Comparison of ENCODE assay signal across 21 mouse cellular contexts in the genomic region with DNA sequence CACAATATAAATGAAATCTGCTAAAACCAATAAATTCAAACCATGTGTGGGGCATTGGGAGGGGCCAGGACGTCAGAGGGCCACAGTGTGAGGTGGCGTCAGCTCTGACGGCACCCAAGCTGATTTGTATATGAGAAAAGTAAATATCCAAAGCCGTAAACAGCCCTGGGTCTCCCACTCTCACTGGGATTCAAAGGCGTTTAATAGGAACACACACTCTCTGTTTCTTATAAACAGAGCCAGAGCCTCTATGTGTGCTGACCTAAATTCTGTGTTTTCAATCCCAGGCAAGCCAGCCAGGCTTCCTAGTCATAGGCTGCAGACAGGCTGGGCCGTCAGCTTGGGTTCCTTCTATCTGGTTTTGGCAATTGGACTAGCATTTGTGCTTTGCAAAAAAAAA. TPM values are rescaled to one million over a fixed set of nuclear protein-coding genes. Genes with fewer than 3 reads are reported as not detected.
DNase-seq lines count a peak whose midpoint lies in the region; ATAC-seq and TF ChIP-seq lines count a peak whose summit lies in the region.
"Had no signal": no experiment of that assay in that cellular context is flagged by ENCODE, and none has a peak within 500 bp of the region (broad histone marks: within the 10 kb centered on the region; RNA-seq: fewer than 3 reads in every experiment).

No protein-coding gene starts in this region.

- no peaks in the 10 kb centered on the region for H3K4me1 ChIP-seq in lung, embryonic 14.5 days (ENCODE audit: insufficient read depth)
- H3K4me1 ChIP-seq in embryonic facial prominence, embryonic 13.5 days: peaks cover 14% of the 10 kb centered on the region
- H3K4me1 ChIP-seq: midbrain, embryonic 12.5 days; neural tube, embryonic 15.5 days had no signal

- H3K27ac ChIP-seq in lung, embryonic 14.5 days (ENCODE audit: low read depth): no peak overlapping the region
- H3K27ac ChIP-seq in embryonic facial prominence, embryonic 13.5 days: no peak overlapping the region
- H3K27ac ChIP-seq: embryonic facial prominence, embryonic 12.5 days; heart, embryonic 10.5 days; hindbrain, embryonic 14.5 days; midbrain, embryonic 12.5 days; neural tube, embryonic 15.5 days had no signal

- H3K27me3 ChIP-seq in lung, embryonic 14.5 days (ENCODE audit: insufficient read depth, low read length): no peaks in the 10 kb centered on the region
- 0 out of 2 replicates have a peak, but pooled peaks cover 7% of the 10 kb centered on the region for H3K27me3 ChIP-seq in embryonic facial prominence, embryonic 13.5 days
- H3K27me3 ChIP-seq: embryonic facial prominence, embryonic 12.5 days; midbrain, embryonic 12.5 days; neural tube, embryonic 15.5 days had no signal

- DNase-seq in frontal cortex, postnatal 36 days (ENCODE audit: low spot score in 2 of 2): no peak
- DNase-seq in lung, embryonic 14.5 days: peak; percentile 28
- DNase-seq in lung, adult 18-20 months: no peak
- DNase-seq in lung, postnatal 36 days: peak; percentile 7
- no peak for DNase-seq in left cerebral cortex, postnatal 14 days (ENCODE audit: low spot score in 2 of 2)
- DNase-seq: adrenal gland, postnatal 25 days; cerebellum, adult 9-10 months; heart, postnatal 4 days; kidney, adult 8-10 months; kidney, postnatal 10 days; thymus, adult 2 months; thymus, postnatal 4 days had no signal

- WGBS in lung, embryonic 14.5 days: 32% methylated on average over 6 of the region's 6 CpGs
- WGBS in embryonic facial prominence, embryonic 13.5 days: 36% methylated on average over 6 of the region's 6 CpGs

- intact Hi-C loops in left cerebral cortex, postnatal 14 days (cut with DNase I): no loop called here

- H3K36me3 ChIP-seq in lung, embryonic 14.5 days (ENCODE audit: insufficient read depth): no peaks in the 10 kb centered on the region
- H3K36me3 ChIP-seq in embryonic facial prominence, embryonic 13.5 days: no peaks in the 10 kb centered on the region
- H3K36me3 ChIP-seq: embryonic facial prominence, embryonic 12.5 days; heart, embryonic 10.5 days; midbrain, embryonic 12.5 days; neural tube, embryonic 15.5 days had no signal

- TF ChIP-seq CTCF in lung, embryonic 14.5 days (IDR thresholded peaks at IDR 0.05; ENCODE audit: low read depth): no peak

- ATAC-seq in frontal cortex, adult (ENCODE audit: low TSS enrichment): peak; percentile 84
- ATAC-seq in lung, embryonic 14.5 days (ENCODE audit: insufficient read depth): 0 out of 2 replicates have a peak, but pooled peaks have one; percentile 29
- no peak for ATAC-seq in embryonic facial prominence, embryonic 13.5 days (ENCODE audit: insufficient number of reproducible peaks, insufficient read depth, low FRiP score, low TSS enrichment, low read depth)
- ATAC-seq: forebrain, embryonic 14.5 days; inflammation-experienced regulatory T-cells, adult 6 months had no signal

- no peaks in the 10 kb centered on the region for H3K9me3 ChIP-seq in lung, embryonic 14.5 days (ENCODE audit: low read depth, low read length)
- H3K9me3 ChIP-seq in embryonic facial prominence, embryonic 13.5 days: no peaks in the 10 kb centered on the region
- H3K9me3 ChIP-seq: embryonic facial prominence, embryonic 12.5 days; heart, embryonic 10.5 days; midbrain, embryonic 12.5 days; neural tube, embryonic 15.5 days had no signal

- no peak overlapping the region for H3K4me2 ChIP-seq in lung, embryonic 14.5 days
- peak overlapping the region; percentile 2; the same call in 1 of the 2 replicates for H3K4me2 ChIP-seq in embryonic facial prominence, embryonic 13.5 days
- H3K4me2 ChIP-seq: embryonic facial prominence, embryonic 12.5 days; hindbrain, embryonic 14.5 days; midbrain, embryonic 12.5 days; neural tube, embryonic 15.5 days had no signal

- no peak overlapping the region for H3K4me3 ChIP-seq in lung, embryonic 14.5 days (ENCODE audit: low read depth, low read length)
- no peak overlapping the region for H3K4me3 ChIP-seq in embryonic facial prominence, embryonic 13.5 days
- H3K4me3 ChIP-seq: embryonic facial prominence, embryonic 12.5 days; heart, embryonic 10.5 days; midbrain, embryonic 12.5 days; neural tube, embryonic 15.5 days had no signal

- H3K9ac ChIP-seq in lung, embryonic 14.5 days: no peak overlapping the region
- no peak overlapping the region for H3K9ac ChIP-seq in embryonic facial prominence, embryonic 13.5 days
- H3K9ac ChIP-seq: embryonic facial prominence, embryonic 12.5 days; hindbrain, embryonic 14.5 days; midbrain, embryonic 12.5 days; neural tube, embryonic 15.5 days had no signal

RNA-seq across cellular contexts. Expression of a gene that starts 16.6 kb away (rescaled TPM):
- 4.6 and 4.7 TPM in 2 replicates for polyA plus RNA-seq in lung, embryonic 14.5 days (2014; fragmentation: Nextera tagmentation; extraction: Ambion mirVana)
- 1.7 TPM in 2 replicates for polyA plus RNA-seq in embryonic facial prominence, embryonic 13.5 days (2015; fragmentation: Nextera tagmentation; extraction: Ambion mirVana)
- total RNA-seq in left cerebral cortex, postnatal 14 days (2021): 1 to 10 TPM; 4.1 to 4.9 TPM
- polyA plus RNA-seq: inflammation-experienced regulatory T-cells, adult 6 months had no signal

Comparison
In these comparisons a context has a peak if more than half of its experiments do, and no peak if none do; other contexts are left out.
1. DNase-seq: peak in lung, embryonic 14.5 days (single experiment) and lung, postnatal 36 days (single experiment); none in frontal cortex, postnatal 36 days (0 of 2), lung, adult 18-20 months (0 of 2) and left cerebral cortex, postnatal 14 days (0 of 2).